Mouse (Mus musculus) liver, adult 2 months (tissue): ENCODE measurements around the gene Fbxl18.
A peak's percentile ranks its signal among the peaks of the same experiment; 100 is the strongest.

Experiments used
- CTCF ChIP-seq: fragments of 200-500 bp; IDR thresholded peaks from 2 replicates; pipeline ENCODE4 v1.5.1; 2011; ENCODE audit warnings: low read depth, low read length, control low read depth
- POLR2A ChIP-seq: fragments of 200-500 bp; IDR thresholded peaks from 2 replicates; pipeline ENCODE4 v1.6.1; 2011; ENCODE audit warnings: low read length, control low read depth; ENCODE audit not compliant: insufficient read depth; ENCODE audit errors: extremely low read depth

DNA sequence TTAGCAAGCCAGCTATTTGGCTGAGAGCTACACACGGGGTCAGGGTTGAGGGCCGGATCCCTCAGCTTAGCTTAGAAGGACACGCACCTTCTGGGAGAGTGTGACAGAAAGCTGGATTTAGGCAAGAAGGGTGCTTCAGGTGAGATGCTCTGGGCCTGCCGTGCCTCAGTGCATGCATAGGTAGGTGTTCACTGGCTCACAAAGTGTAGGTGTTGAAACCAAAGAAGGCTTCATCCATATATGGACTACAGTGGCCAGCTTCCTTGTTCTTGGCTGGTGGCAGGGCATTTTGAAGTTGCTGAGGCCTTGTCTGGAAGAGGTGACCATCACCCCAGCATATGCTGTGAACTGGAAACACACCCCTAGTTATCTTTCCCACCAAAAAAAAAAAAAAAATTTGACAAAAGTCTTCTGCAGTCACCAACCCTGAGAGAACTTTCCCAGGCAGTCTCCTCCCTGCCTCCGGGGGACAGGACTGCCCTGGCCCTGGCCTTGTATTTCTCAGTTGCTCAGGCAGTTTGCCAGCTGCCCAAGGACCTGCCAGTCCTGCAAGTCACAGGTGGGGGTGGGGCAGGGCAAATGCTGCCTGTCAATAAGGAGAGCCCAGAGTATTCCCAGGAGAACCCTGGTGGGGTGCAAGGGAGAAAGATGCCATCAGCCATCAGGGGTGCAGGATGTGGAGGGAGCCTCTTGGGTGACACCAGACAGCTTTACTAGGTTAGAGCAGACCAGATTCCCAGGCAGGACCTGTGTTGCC, 12.8 kb upstream of the Fbxl18 start:
- TF ChIP-seq CTCF (0 out of 2 replicates have a peak, but pooled peaks have one; percentile 0), POLR2A (no peak)
